ENCODE assay signal across 19 mouse cellular contexts in genomic region chr17:27673945-27674344, GRCm38 (mm10). TPM values are rescaled to one million over a fixed set of nuclear protein-coding genes. Genes with fewer than 3 reads are reported as not detected.
"Had no signal": no experiment of that assay in that cellular context is flagged by ENCODE, and none has a peak within 500 bp of the region (broad histone marks: within the 10 kb centered on the region; RNA-seq: fewer than 3 reads in every experiment).

No protein-coding gene starts in this region.

- H3K9ac ChIP-seq: liver, embryonic 15.5 days; midbrain, embryonic 13.5 days; neural tube, embryonic 15.5 days had no signal

- H3K4me1 ChIP-seq: liver, embryonic 15.5 days had no signal

- H3K4me2 ChIP-seq: liver, embryonic 11.5 days; liver, embryonic 15.5 days; midbrain, embryonic 13.5 days; neural tube, embryonic 15.5 days had no signal

- ATAC-seq: lung, postnatal 0 days; midbrain, embryonic 13.5 days had no signal

- H3K36me3 ChIP-seq: limb, embryonic 10.5 days; liver, embryonic 15.5 days; midbrain, embryonic 13.5 days; neural tube, embryonic 15.5 days had no signal

- H3K9me3 ChIP-seq: limb, embryonic 10.5 days; liver, embryonic 15.5 days; midbrain, embryonic 13.5 days; neural tube, embryonic 15.5 days had no signal

- H3K27ac ChIP-seq: limb, embryonic 10.5 days; liver, embryonic 15.5 days; midbrain, embryonic 13.5 days; neural tube, embryonic 15.5 days; stomach, postnatal 0 days had no signal

- DNase-seq: kidney, postnatal 25 days; lung, adult 2 months; lung, postnatal 36 days had no signal

- H3K27me3 ChIP-seq: liver, embryonic 15.5 days; midbrain, embryonic 13.5 days; neural tube, embryonic 15.5 days had no signal

- H3K4me3 ChIP-seq: left cerebral cortex, adult 2 months; limb, embryonic 10.5 days; liver, embryonic 15.5 days; midbrain, embryonic 13.5 days; myocyte; neural tube, embryonic 15.5 days had no signal

RNA-seq across cellular contexts. Expression of gene Pacsin1, which starts 18.6 kb away (rescaled TPM):
- total RNA-seq: megakaryocyte progenitor cell, adult 5-6 weeks had no signal

RNA-seq across cellular contexts. Expression of gene RPS10-NUDT3, which starts 38.9 kb away (rescaled TPM):
- total RNA-seq: left cerebral cortex, postnatal 14 days; megakaryocyte progenitor cell, adult 5-6 weeks had no signal
- polyA plus RNA-seq: kidney, adult 2 months; kidney, embryonic 16.5 days; limb, embryonic 10.5 days; liver, embryonic 11.5 days; liver, embryonic 15.5 days; lung, adult 2 months; lung, postnatal 0 days; midbrain, embryonic 13.5 days; myocyte; neural tube, embryonic 11.5 days; neural tube, embryonic 15.5 days; stomach, postnatal 0 days had no signal

RNA-seq across cellular contexts. Expression of gene Spdef, which starts 54.8 kb away (rescaled TPM):
- total RNA-seq: layer of hippocampus, adult 18-20 months; layer of hippocampus, postnatal 25 days; megakaryocyte progenitor cell, adult 5-6 weeks had no signal
- polyA plus RNA-seq: liver, embryonic 11.5 days; liver, embryonic 15.5 days; neural tube, embryonic 11.5 days had no signal
